Mouse (Mus musculus) forebrain, embryonic 16.5 days (tissue): ENCODE measurements around the gene Ak5. TPM values are rescaled to one million over a fixed set of nuclear protein-coding genes. Genes with fewer than 3 reads are reported as not detected.
A peak's percentile ranks its signal among the peaks of the same experiment; 100 is the strongest.
"Not testable (repeated sequence)": the region's sequence is repeated elsewhere in the genome, so short reads cannot be mapped to it uniquely, and the experiment has no call there.

ENCODE experiments used
- ATAC-seq: fragments of 200-750 bp; cut with Nextera tagmentation; 2 replicates; pipeline ENCODE4 v1.8.0; 2017; ENCODE audit warnings: mild to moderate bottlenecking, moderate library complexity
- H3K27ac ChIP-seq: fragments of 300-500 bp; sonication (generic); 2 replicates; pipeline ENCODE4 v1.5.1; 2014; ENCODE audit warnings: low read length, control low read depth
- H3K27me3 ChIP-seq: fragments of 300-500 bp; sonication (generic); replicated peaks from 2 replicates; pipeline ENCODE4 v1.6.1; 2014; ENCODE audit warnings: low read length; ENCODE audit not compliant: control insufficient read depth, insufficient read depth
- H3K36me3 ChIP-seq: fragments of 300-500 bp; sonication (generic); 2 replicates; pipeline ENCODE4 v1.6.1; 2014; ENCODE audit not compliant: control insufficient read depth, insufficient read depth
- H3K4me1 ChIP-seq: fragments of 300-500 bp; sonication (generic); replicated peaks from 2 replicates; pipeline ENCODE4 v1.6.1; 2014; ENCODE audit warnings: low read length; ENCODE audit not compliant: control insufficient read depth, insufficient read depth
- H3K4me2 ChIP-seq: fragments of 300-500 bp; sonication (generic); 2 replicates; pipeline ENCODE4 v1.6.1; 2014; ENCODE audit warnings: mild to moderate bottlenecking, low read length, control low read depth
- H3K4me3 ChIP-seq: fragments of 300-500 bp; sonication (generic); replicated peaks from 2 replicates; pipeline ENCODE4 v1.5.1; 2014; ENCODE audit warnings: mild to moderate bottlenecking, low read length, control low read depth
- H3K9ac ChIP-seq: fragments of 300-500 bp; sonication (generic); replicated peaks from 2 replicates; pipeline ENCODE4 v1.6.1; 2014; ENCODE audit warnings: low read depth, low read length, control low read depth
- H3K9me3 ChIP-seq: fragments of 300-500 bp; sonication (generic); 2 replicates; pipeline ENCODE4 v1.6.1; 2016; ENCODE audit warnings: low read length; ENCODE audit not compliant: control insufficient read depth
- WGBS: fragments of 180-500 bp; shearing (Covaris S2); extraction: QIAGEN DNeasy Blood & Tissue Kit; methylation state at CpG from one replicate; pipeline ENCODE4 v1.1.7; 2014; 5-methylcytosine and 5-hydroxymethylcytosine counted together
- polyA plus RNA-seq: library from polyadenylated mRNA; unstranded; fragments of >200 nt; fragmentation: Nextera tagmentation; extraction: Ambion mirVana; gene quantifications from 2 replicates; pipeline ENCODE4 v1.2.1, GENCODE M21; 2015

Ak5 gene
- polyA plus RNA-seq, 1 experiment from 2014 or later = 10.9 TPM

GRCm38 (mm10) chr3:152581853-152582252, 86.3 kb downstream of the Ak5 start:
- not testable (repeated sequence) for H3K4me2 ChIP-seq, H3K9ac ChIP-seq, H3K27me3 ChIP-seq, H3K4me1 ChIP-seq, H3K27ac ChIP-seq, H3K36me3 ChIP-seq, ATAC-seq, H3K4me3 ChIP-seq, H3K9me3 ChIP-seq
- WGBS = 78% methylated on average over 3 of the region's 3 CpGs

GRCm38 (mm10) chr3:152579984-152580591, 88.1 kb downstream of the Ak5 start:
- Histone ChIP-seq H3K4me1 (0 out of 2 replicates have a peak, but pooled peaks cover 3% of the 10 kb centered on the region), H3K4me3 (no peak overlapping the region), H3K27ac (no peak overlapping the region), H3K4me2 (no peak overlapping the region), H3K36me3 (no peaks in the 10 kb centered on the region), H3K9me3 (no peaks in the 10 kb centered on the region), H3K9ac (no peak overlapping the region), H3K27me3 (no peaks in the 10 kb centered on the region)
- no peak for ATAC-seq
- 84% methylated on average over 10 of the region's 10 CpGs for WGBS

- H3K36me3 ChIP-seq = no peaks in the 10 kb centered on the region
- H3K4me3 ChIP-seq = no peak overlapping the region
- no peaks in the 10 kb centered on the region for H3K9me3 ChIP-seq
- 0 out of 2 replicates have a peak, but pooled peaks cover 3% of the 10 kb centered on the region for H3K4me1 ChIP-seq
- no peak overlapping the region; the same call in 1 of the 2 replicates for H3K9ac ChIP-seq
- no peaks in the 10 kb centered on the region for H3K27me3 ChIP-seq
- peak overlapping the region; percentile 79 for H3K27ac ChIP-seq
- H3K4me2 ChIP-seq = peak overlapping the region; percentile 16; the same call in 1 of the 2 replicates
- peak; percentile 76 for ATAC-seq
- WGBS = 50% methylated on average over 26 of the region's 26 CpGs
Measured at GRCm38 (mm10) chr3:152578282-152579228, 89.6 kb downstream of the Ak5 start.

- Histone ChIP-seq H3K36me3 (no peaks in the 10 kb centered on the region), H3K9ac (no peak overlapping the region), H3K9me3 (no peaks in the 10 kb centered on the region), H3K27me3 (no peaks in the 10 kb centered on the region), H3K27ac (no peak overlapping the region), H3K4me3 (no peak overlapping the region), H3K4me2 (no peak overlapping the region), H3K4me1 (0 out of 2 replicates have a peak, but pooled peaks cover 3% of the 10 kb centered on the region)
- 76% methylated on average over 7 of the region's 7 CpGs for WGBS
- ATAC-seq = 0 out of 2 replicates have a peak, but pooled peaks have one; percentile 7
Measured at GRCm38 (mm10) chr3:152577763-152578162, 90.4 kb downstream of the Ak5 start.

- Histone ChIP-seq H3K4me3 (no peak overlapping the region), H3K27ac (no peak overlapping the region), H3K27me3 (no peaks in the 10 kb centered on the region), H3K36me3 (no peaks in the 10 kb centered on the region), H3K4me2 (no peak overlapping the region), H3K9ac (no peak overlapping the region), H3K9me3 (no peaks in the 10 kb centered on the region), H3K4me1 (0 out of 2 replicates have a peak, but pooled peaks cover 3% of the 10 kb centered on the region)
- no peak for ATAC-seq
- 62% methylated on average over 1 of the region's 1 CpGs for WGBS
Measured at GRCm38 (mm10) chr3:152577273-152577672, 90.9 kb downstream of the Ak5 start.

- Histone ChIP-seq H3K36me3 (no peaks in the 10 kb centered on the region), H3K27ac (no peak overlapping the region), H3K9ac (no peak overlapping the region), H3K4me1 (no peaks in the 10 kb centered on the region), H3K4me2 (no peak overlapping the region), H3K4me3 (no peak overlapping the region), H3K9me3 (no peaks in the 10 kb centered on the region), H3K27me3 (no peaks in the 10 kb centered on the region)
- ATAC-seq = no peak
- WGBS = 86% methylated on average over 6 of the region's 6 CpGs
Measured at GRCm38 (mm10) chr3:152569242-152569605, 98.9 kb downstream of the Ak5 start.

GRCm38 (mm10) chr3:152568455-152569241, 99.5 kb downstream of the Ak5 start:
- no peaks in the 10 kb centered on the region for H3K36me3 ChIP-seq
- WGBS = 83% methylated on average over 9 of the region's 9 CpGs

GRCm38 (mm10) chr3:152564516-152565113, 103.5 kb downstream of the Ak5 start:
- Histone ChIP-seq H3K9me3 (no peaks in the 10 kb centered on the region), H3K36me3 (no peaks in the 10 kb centered on the region), H3K4me1 (no peaks in the 10 kb centered on the region), H3K4me2 (no peak overlapping the region), H3K4me3 (no peak overlapping the region), H3K27me3 (no peaks in the 10 kb centered on the region), H3K9ac (no peak overlapping the region), H3K27ac (no peak overlapping the region)
- no peak for ATAC-seq
- 86% methylated on average over 6 of the region's 6 CpGs for WGBS

More at GRCm38 (mm10) chr3:152568455-152569241, 99.5 kb downstream of the Ak5 start:
- Histone ChIP-seq H3K9ac (no peak overlapping the region), H3K27me3 (no peaks in the 10 kb centered on the region), H3K4me3 (no peak overlapping the region), H3K9me3 (no peaks in the 10 kb centered on the region), H3K4me2 (no peak overlapping the region), H3K4me1 (no peaks in the 10 kb centered on the region), H3K27ac (no peak overlapping the region)
- ATAC-seq = no peak
